Mouse (Mus musculus): Measurements from ENCODE around the gene Tnip1. TPM values are rescaled to one million over a fixed set of nuclear protein-coding genes. Genes with fewer than 3 reads are reported as not detected.

Gene Tnip1
- polyA plus RNA-seq, 1 experiment from 2014 or later, result 16.9 TPM

DNA sequence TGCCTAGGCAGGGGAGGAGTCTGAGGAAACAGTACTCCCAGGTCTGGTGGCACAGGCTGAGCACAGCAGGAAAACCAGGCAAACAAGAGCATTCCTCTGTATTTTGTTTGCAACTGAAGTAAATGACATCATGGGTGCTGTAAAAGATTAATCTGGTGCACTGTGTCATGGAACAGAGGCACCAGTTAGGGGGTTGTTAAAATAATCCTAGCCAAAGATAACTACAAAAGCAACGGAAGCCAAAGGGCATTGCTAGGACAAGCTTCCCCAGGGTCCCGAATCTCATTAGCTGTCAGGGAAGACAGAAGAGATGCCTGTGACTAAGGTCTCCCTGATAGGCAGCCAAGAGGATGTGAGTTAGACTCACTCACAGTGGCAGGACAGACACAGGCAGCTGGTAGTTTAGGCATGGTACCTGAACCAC, 81.7 kb downstream of the Tnip1 start:
- no peak for ATAC-seq (ENCODE audit: low FRiP score, low read depth)
- H3K9ac ChIP-seq, result no peak overlapping the region
- H3K9me3 ChIP-seq, result no peaks in the 10 kb centered on the region
- no peaks in the 10 kb centered on the region for H3K27me3 ChIP-seq (replicated peaks)
- H3K4me1 ChIP-seq, result peaks cover 11% of the 10 kb centered on the region; the same call in 1 of the 2 replicates
- H3K4me3 ChIP-seq, result no peak overlapping the region
- no peaks in the 10 kb centered on the region for H3K36me3 ChIP-seq
- H3K4me2 ChIP-seq (replicated peaks), result no peak overlapping the region
- no peak overlapping the region for H3K27ac ChIP-seq
- 7% methylated on average over 2 of the region's 2 CpGs for WGBS

DNA sequence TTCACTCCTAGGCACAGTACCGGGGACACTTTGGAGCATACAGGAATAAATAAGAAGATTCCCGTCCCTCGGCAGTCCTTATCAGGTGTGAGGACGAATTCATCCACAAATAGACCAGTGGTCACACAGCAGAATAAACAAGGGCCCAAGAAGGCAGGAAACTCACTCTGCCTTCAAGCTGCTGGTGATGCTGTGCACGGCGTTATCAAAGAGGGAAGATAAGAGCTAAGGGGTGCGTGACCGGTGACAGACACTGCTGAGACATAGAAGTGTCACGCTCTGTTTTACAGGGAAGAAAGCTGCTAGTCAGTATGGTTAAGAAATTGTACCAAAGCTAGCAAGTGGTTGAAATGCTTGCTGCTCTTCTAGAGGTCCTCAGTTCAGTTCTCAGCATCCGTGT, 82.8 kb downstream of the Tnip1 start:
- Histone ChIP-seq H3K9me3 (no peaks in the 10 kb centered on the region), H3K27me3 (replicated peaks) (no peaks in the 10 kb centered on the region), H3K4me3 (no peak overlapping the region), H3K9ac (no peak overlapping the region), H3K4me2 (replicated peaks) (no peak overlapping the region), H3K27ac (no peak overlapping the region), H3K36me3 (no peaks in the 10 kb centered on the region), H3K4me1 (peaks cover 7% of the 10 kb centered on the region; the same call in 1 of the 2 replicates)
- WGBS, result 83% methylated on average over 10 of the region's 10 CpGs
- no peak for ATAC-seq (ENCODE audit: low FRiP score, low read depth)

DNA sequence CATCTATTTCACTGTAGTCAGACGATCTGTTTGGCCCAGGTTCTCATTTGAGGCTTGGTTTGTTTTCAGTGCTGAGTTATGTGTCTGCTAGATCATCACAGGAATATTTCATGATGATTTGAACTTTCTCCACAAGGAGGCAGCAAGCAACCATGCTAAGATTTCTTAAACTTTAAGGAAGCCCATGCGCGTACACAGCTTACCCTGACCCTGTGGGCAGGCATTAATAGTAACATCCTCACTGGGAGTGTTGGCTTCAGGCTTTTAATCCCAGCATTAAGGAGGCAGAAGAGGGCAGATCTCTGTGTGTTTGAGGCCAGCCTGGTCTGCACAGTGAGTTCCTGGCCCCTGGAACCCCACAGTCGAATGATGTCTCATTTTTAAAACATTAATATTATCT, 83.3 kb downstream of the Tnip1 start:
- H3K36me3 ChIP-seq, result peaks cover under 1% of the 10 kb centered on the region
- H3K4me3 ChIP-seq, result no peak overlapping the region
- ATAC-seq (ENCODE audit: low FRiP score, low read depth), result no peak
- no peak overlapping the region for H3K9ac ChIP-seq
- 49% methylated on average over 4 of the region's 4 CpGs for WGBS
- H3K4me1 ChIP-seq, result 0 out of 2 replicates have a peak, but pooled peaks cover 5% of the 10 kb centered on the region
- H3K27ac ChIP-seq, result no peak overlapping the region
- H3K27me3 ChIP-seq (replicated peaks), result no peaks in the 10 kb centered on the region
- no peak overlapping the region for H3K4me2 ChIP-seq (replicated peaks)
- no peaks in the 10 kb centered on the region for H3K9me3 ChIP-seq

DNA sequence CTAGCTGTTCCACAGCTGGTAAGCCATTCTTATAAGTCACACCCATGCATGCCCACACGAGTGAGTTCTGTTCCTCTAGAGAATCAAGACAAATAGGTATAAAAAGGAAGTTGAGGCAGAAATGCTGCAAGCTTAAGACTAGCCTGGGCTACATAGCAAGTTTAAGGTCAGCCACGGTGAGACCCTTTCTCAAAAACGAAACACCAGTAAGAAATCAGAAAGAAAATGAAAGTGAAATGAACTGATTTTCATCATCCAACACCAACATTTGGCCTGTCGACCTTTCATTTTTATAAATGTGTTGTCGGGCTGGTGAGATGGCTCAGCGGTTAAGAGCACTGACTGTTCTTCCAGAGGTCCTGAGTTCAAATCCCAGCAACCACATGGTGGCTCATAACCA, 83.8 kb downstream of the Tnip1 start:
- Histone ChIP-seq H3K4me1 (0 out of 2 replicates have a peak, but pooled peaks cover 5% of the 10 kb centered on the region), H3K27ac (no peak overlapping the region), H3K27me3 (replicated peaks) (no peaks in the 10 kb centered on the region), H3K9me3 (no peaks in the 10 kb centered on the region), H3K4me2 (replicated peaks) (no peak overlapping the region), H3K4me3 (no peak overlapping the region), H3K9ac (no peak overlapping the region), H3K36me3 (peaks cover 6% of the 10 kb centered on the region)
- 85% methylated on average over 6 of the region's 6 CpGs for WGBS
- no peak for ATAC-seq (ENCODE audit: low FRiP score, low read depth)

DNA sequence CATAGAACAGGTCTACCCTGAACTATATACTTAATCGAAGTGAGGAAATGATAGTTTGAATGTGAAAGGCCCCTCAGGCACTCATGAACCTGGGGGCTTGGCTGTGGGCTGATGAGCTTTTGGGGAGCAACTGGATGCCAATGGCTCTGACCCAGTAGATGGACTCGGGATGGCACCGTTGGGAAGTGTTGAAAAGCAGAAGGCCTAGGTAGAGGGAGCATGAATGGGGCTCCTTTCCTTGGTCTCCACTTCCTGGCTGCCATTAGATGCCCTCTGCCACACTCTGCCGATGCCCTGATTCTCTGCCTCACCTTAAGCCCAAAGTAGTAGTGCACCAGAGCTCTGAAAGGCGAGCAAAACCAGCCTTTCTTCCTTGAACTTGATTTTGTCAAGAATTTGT, 86.7 kb downstream of the Tnip1 start:
- Histone ChIP-seq H3K9ac (no peak overlapping the region), H3K4me2 (replicated peaks) (no peak overlapping the region), H3K9me3 (no peaks in the 10 kb centered on the region), H3K27ac (no peak overlapping the region), H3K4me3 (no peak overlapping the region), H3K4me1 (0 out of 2 replicates have a peak, but pooled peaks cover 2% of the 10 kb centered on the region), H3K36me3 (peaks cover 34% of the 10 kb centered on the region), H3K27me3 (replicated peaks) (no peaks in the 10 kb centered on the region)
- 88% methylated on average over 5 of the region's 5 CpGs for WGBS
- no peak for ATAC-seq (ENCODE audit: low FRiP score, low read depth)

DNA sequence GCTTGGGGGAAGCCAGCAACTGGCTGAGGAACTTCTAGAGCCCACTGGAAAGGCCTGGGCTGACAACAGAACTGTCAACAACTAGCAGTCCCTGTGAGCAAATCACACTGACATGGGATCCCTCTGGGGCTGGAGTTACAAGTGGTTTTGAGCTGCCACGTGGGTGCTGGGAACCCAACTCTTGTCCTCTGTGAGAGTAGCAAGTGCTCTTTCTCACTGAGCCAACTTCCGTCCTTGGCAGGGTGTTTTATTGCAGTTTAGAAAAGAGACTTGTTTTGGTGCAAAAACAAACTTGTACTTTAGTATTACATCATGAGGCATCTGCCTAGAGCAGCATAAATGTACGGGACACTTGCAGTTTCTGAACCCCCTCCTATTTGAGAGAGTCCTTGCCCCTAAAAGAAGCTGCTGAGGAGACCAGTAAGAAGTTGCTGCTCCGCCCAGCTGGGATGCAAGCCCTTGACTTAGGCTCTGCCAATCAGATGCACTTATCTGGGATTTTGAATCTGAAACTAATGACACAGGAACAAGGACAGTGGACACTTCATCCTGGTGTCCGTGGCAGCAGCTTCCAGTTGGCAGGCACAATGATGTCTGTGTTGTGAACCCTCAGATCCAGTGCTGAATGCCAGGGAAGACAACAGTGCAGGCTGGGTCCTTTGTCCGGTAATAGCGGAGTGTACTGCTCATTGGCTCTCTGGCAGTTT, 90.7 kb downstream of the Tnip1 start:
- no peaks in the 10 kb centered on the region for H3K9me3 ChIP-seq
- no peaks in the 10 kb centered on the region for H3K27me3 ChIP-seq (replicated peaks)
- H3K36me3 ChIP-seq, result peaks cover 46% of the 10 kb centered on the region
- no peak overlapping the region for H3K4me2 ChIP-seq (replicated peaks)
- ATAC-seq (ENCODE audit: low FRiP score, low read depth), result no peak
- H3K9ac ChIP-seq, result no peak overlapping the region
- H3K4me3 ChIP-seq, result no peak overlapping the region
- H3K27ac ChIP-seq, result no peak overlapping the region
- H3K4me1 ChIP-seq, result peaks cover 21% of the 10 kb centered on the region
- WGBS, result 81% methylated on average over 7 of the region's 7 CpGs

DNA sequence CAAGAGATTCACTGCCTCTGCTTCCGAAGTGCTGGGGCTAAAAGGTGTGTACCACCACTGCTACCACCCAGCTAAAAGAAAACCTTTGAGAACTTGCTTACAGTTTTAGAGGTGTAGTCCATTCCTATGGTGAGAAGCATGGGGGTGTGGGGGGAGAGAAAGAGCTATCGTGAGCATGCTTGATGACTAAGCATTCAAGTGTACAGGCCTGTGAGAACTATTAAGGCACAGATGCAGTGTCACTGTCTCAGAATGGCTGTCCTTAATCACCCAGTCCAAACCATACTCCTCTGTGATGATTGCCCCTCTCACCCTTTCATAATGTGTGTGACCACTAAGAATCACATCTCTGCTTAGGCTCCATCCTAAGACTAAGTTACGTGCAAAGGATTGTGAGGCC, 93.4 kb downstream of the Tnip1 start:
- H3K9ac ChIP-seq, result no peak overlapping the region
- peaks cover 21% of the 10 kb centered on the region for H3K4me1 ChIP-seq
- no peak overlapping the region for H3K4me3 ChIP-seq
- H3K27ac ChIP-seq, result no peak overlapping the region
- ATAC-seq (ENCODE audit: low FRiP score, low read depth), result no peak
- H3K4me2 ChIP-seq (replicated peaks), result peak overlapping the region; percentile 15; the same call in 1 of the 2 replicates
- H3K9me3 ChIP-seq, result no peaks in the 10 kb centered on the region
- H3K36me3 ChIP-seq, result peaks cover 44% of the 10 kb centered on the region
- H3K27me3 ChIP-seq (replicated peaks), result no peaks in the 10 kb centered on the region
- 80% methylated on average over 3 of the region's 3 CpGs for WGBS

DNA sequence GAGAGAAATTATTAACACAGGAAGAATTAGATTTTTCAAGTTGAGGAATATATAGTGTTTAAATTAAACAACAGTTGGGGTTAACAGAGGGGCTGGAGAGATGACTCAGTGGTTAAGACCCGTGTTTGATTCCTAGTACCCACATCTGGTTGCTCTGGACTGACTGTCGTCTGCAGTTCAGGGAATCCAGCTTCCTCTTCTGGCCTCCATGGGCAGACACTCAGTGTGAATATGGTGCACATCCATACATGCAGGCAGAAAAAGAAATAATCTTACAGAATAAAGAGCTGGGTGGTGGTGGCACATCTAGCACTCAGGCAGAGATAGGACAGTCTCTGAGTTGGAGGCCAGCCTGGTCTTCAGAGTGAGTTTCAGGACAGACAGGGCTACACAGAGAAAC, 94.3 kb downstream of the Tnip1 start:
- H3K27ac ChIP-seq, result no peak overlapping the region
- peaks cover 35% of the 10 kb centered on the region for H3K36me3 ChIP-seq
- no peak overlapping the region for H3K4me3 ChIP-seq
- H3K4me1 ChIP-seq, result peaks cover 21% of the 10 kb centered on the region
- H3K9me3 ChIP-seq, result no peaks in the 10 kb centered on the region
- no peak overlapping the region for H3K9ac ChIP-seq
- 85% methylated on average over 2 of the region's 2 CpGs for WGBS
- no peak for ATAC-seq (ENCODE audit: low FRiP score, low read depth)
- H3K27me3 ChIP-seq (replicated peaks), result no peaks in the 10 kb centered on the region
- H3K4me2 ChIP-seq (replicated peaks), result peak overlapping the region; percentile 62

DNA sequence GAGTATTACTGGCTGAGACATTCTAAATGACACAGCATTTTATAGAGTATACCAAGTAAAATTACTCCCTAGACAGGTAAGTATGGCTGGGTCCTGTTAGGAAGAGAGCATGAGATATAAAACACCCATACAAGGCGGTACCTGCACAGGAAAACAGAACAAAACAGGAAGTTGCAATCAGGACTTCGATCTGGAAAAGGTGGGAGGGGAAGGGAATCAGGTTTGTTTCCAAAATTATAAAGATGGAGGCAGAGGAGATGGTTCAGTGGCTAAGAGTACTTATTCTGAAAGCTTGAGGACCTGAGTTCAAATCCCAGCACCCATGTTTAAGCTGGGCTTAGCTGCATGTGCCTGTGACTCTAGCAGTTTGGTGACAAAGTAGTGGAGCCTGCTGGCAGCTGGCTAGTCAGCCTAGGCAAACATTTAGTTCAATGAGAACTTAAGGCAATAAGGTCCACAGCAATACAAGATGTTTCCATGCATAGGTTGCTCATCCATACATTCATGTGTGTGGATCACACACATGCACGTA, 94.7 kb downstream of the Tnip1 start:
- Histone ChIP-seq H3K4me2 (replicated peaks) (peak overlapping the region; percentile 62), H3K4me3 (no peak overlapping the region), H3K4me1 (peaks cover 21% of the 10 kb centered on the region), H3K27ac (no peak overlapping the region), H3K27me3 (replicated peaks) (no peaks in the 10 kb centered on the region), H3K9ac (no peak overlapping the region), H3K9me3 (no peaks in the 10 kb centered on the region), H3K36me3 (peaks cover 31% of the 10 kb centered on the region)
- no peak for ATAC-seq (ENCODE audit: low FRiP score, low read depth)
- whole genome bisulfite sequencing, result 92% methylated on average over 3 of the region's 3 CpGs

DNA sequence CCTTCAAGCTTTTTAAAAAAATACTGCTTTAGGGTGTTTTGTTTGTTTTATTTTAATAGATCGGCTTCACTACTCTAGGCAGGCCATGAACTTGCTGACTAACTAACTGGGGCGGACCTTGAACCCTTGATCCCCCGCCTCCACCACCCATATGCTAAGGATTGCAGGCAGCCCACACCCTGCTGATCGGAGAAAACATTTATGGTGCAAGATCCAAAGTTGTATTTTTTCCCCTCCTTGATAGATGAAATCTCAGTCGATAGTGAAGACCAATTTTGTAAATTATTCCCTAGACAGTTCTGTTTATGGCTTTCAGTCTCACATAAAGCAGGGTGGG, 95.7 kb downstream of the Tnip1 start:
- Histone ChIP-seq H3K27me3 (replicated peaks) (no peaks in the 10 kb centered on the region), H3K4me3 (peak overlapping the region; percentile 76), H3K4me1 (peaks cover 21% of the 10 kb centered on the region), H3K9ac (peak overlapping the region; percentile 91), H3K4me2 (replicated peaks) (peak overlapping the region; percentile 62), H3K9me3 (no peaks in the 10 kb centered on the region), H3K27ac (no peak overlapping the region), H3K36me3 (peaks cover 22% of the 10 kb centered on the region)
- ATAC-seq (ENCODE audit: low FRiP score, low read depth), result peak; percentile 26; the same call in 1 of the 2 replicates
- WGBS, result 2% methylated on average over 5 of the region's 5 CpGs

DNA sequence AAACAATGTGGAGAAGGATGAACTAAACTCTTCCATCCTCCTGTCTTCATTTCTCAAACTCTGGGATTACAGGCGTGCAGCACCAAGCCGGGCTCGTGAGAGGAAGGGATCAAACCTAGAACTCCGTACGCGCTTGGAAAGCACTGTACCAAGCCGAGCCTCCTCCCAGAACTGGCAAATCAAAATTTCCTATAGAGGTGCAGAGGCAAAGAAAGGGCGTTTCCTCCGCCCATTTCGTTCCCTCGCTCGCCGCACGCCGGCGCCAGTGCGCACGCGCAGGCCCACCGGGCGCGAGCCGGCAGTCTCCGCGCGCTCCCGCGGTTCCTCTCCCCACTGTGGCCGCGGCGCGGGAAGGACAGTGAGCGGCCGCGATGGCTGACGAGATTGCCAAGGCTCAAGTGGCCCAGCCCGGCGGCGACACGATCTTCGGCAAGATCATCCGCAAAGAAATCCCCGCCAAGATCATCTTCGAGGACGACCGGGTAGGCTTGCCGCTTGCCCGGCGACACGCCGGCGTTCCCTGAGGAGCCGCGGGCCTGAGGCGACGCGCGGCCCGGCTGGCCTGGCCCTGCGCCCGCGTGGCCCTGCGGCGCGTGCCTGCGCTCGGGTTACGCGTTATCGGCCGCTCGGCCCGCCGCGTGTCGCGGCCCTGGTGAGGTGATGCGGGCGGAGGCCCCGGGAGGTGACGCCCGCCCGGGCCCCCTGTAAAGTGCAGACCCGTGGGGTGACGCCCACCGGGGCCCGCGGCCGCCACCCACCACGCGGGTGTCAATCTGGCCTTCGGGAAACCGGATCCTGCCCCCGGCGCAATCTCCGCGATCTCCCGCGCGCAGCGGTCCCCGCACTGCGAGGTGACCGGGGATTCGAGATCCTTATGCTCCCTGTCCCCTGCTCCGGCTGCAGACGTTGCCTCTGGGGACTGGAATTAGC, 96.3 kb downstream of the Tnip1 start, which contains the start of gene Hint1:
TSS of gene Hint1 (plus strand) at position 265 of the 930 bp plus-strand sequence.
- Histone ChIP-seq H3K4me3 (peak within 1 kb of the TSS; percentile 76), H3K27ac (peak within 1 kb of the TSS; percentile 89), H3K4me1 (peaks cover 21% of the 10 kb centered on the region), H3K9ac (peak within 1 kb of the TSS; percentile 91), H3K4me2 (replicated peaks) (peak within 1 kb of the TSS; percentile 62), H3K36me3 (peaks cover 15% of the 10 kb centered on the region), H3K9me3 (no peaks in the 10 kb centered on the region), H3K27me3 (replicated peaks) (no peaks in the 10 kb centered on the region)
- whole genome bisulfite sequencing, result under 1% methylated on average over 107 of the region's 107 CpGs
- peak; percentile 78 for ATAC-seq (ENCODE audit: low FRiP score, low read depth)

Data from neural tube, embryonic 12.5 days (tissue).